Mouse (Mus musculus) forebrain, postnatal 0 days (tissue): Measurements from ENCODE around the gene Pex6. TPM values are rescaled to one million over a fixed set of nuclear protein-coding genes. Genes with fewer than 3 reads are reported as not detected.
A peak's percentile ranks its signal among the peaks of the same experiment; 100 is the strongest.

Source experiments
- ATAC-seq: fragments of 200-750 bp; cut with Nextera tagmentation; 2 replicates; pipeline ENCODE4 v1.8.0; 2017; ENCODE audit warnings: mild to moderate bottlenecking, moderate library complexity
- DNase-seq: peaks from one replicate; pipeline ENCODE4 v3.0.0-alpha.2; 2015
- H3K27ac ChIP-seq: fragments of 300-500 bp; sonication (generic); 2 replicates; pipeline ENCODE4 v1.5.1; 2014; ENCODE audit warnings: low read depth, mild to moderate bottlenecking, antibody characterized with exemption, low read length, moderate library complexity, mixed read lengths
- H3K27me3 ChIP-seq: fragments of 300-500 bp; sonication (generic); 2 replicates; pipeline ENCODE4 v1.6.1; 2014; ENCODE audit warnings: mild to moderate bottlenecking, low read length, mixed read lengths; ENCODE audit not compliant: insufficient read depth
- H3K36me3 ChIP-seq: fragments of 300-500 bp; sonication (generic); 2 replicates; pipeline ENCODE4 v1.6.1; 2014; ENCODE audit warnings: mild to moderate bottlenecking, moderate library complexity; ENCODE audit not compliant: insufficient read depth
- H3K4me1 ChIP-seq: fragments of 300-500 bp; sonication (generic); 2 replicates; pipeline ENCODE4 v1.6.1; 2014; ENCODE audit warnings: antibody characterized with exemption; ENCODE audit not compliant: insufficient read depth
- H3K4me2 ChIP-seq: fragments of 300-500 bp; sonication (generic); 2 replicates; pipeline ENCODE4 v1.6.1; 2014; ENCODE audit warnings: low read depth, mild to moderate bottlenecking, moderate library complexity
- H3K4me3 ChIP-seq: fragments of 300-500 bp; sonication (generic); 2 replicates; pipeline ENCODE4 v1.5.1; 2014; ENCODE audit warnings: low read depth, low read length, mixed read lengths
- H3K9ac ChIP-seq: fragments of 300-500 bp; sonication (generic); 2 replicates; pipeline ENCODE4 v1.6.1; 2014; ENCODE audit warnings: mild to moderate bottlenecking
- H3K9me3 ChIP-seq: fragments of 300-500 bp; sonication (generic); 2 replicates; pipeline ENCODE4 v1.6.1; 2016; ENCODE audit warnings: low read length
- CTCF ChIP-seq: sonication (generic); IDR thresholded peaks from 2 replicates; pipeline ENCODE4 v1.5.1; 2016; ENCODE audit warnings: antibody characterized with exemption, control low read depth, low read depth
- WGBS: fragments of 180-500 bp; shearing (Covaris S2); extraction: QIAGEN DNeasy Blood & Tissue Kit; methylation state at CpG from one replicate; pipeline ENCODE4 v1.1.7; 2014; 5-methylcytosine and 5-hydroxymethylcytosine counted together
- polyA plus RNA-seq: library from polyadenylated mRNA; unstranded; fragments of >200 nt; fragmentation: Nextera tagmentation; extraction: Ambion mirVana; gene quantifications from 2 replicates; pipeline ENCODE4 v1.2.1, GENCODE M21; 2015
- total RNA-seq: library from RNA; depleted of rRNA; stranded (reverse); fragments of >200 nt; gene quantifications from 2 replicates; pipeline ENCODE4 v1.2.3, GENCODE M21; 2014

The Pex6 gene
- total and polyA plus RNA-seq, 2 experiments from 2014 or later: 19.6 to 37.9 TPM

GRCm38 (mm10) chr17:46699912-46700311 lies 11.4 kb upstream of the Pex6 start:
- no peak for ATAC-seq
- 99% methylated on average over 3 of the region's 3 CpGs for WGBS

GRCm38 (mm10) chr17:46701489-46701888 lies 9.8 kb upstream of the Pex6 start:
- 72% methylated on average over 12 of the region's 12 CpGs for WGBS
- Histone ChIP-seq H3K4me2 (peak overlapping the region; percentile 5; the same call in 1 of the 2 replicates), H3K9me3 (no peaks in the 10 kb centered on the region), H3K4me1 (peaks cover 12% of the 10 kb centered on the region), H3K4me3 (no peak overlapping the region), H3K9ac (0 out of 2 replicates have a peak overlapping the region, but pooled peaks have one; percentile 28), H3K27me3 (no peaks in the 10 kb centered on the region), H3K36me3 (peaks cover 13% of the 10 kb centered on the region), H3K27ac (no peak overlapping the region)
- TF ChIP-seq CTCF: no peak
- DNase-seq (no peak), ATAC-seq (no peak)

More at GRCm38 (mm10) chr17:46699912-46700311, 11.4 kb upstream of the Pex6 start:
- H3K4me1 ChIP-seq: peaks cover 12% of the 10 kb centered on the region
- H3K9ac ChIP-seq: no peak overlapping the region
- H3K4me2 ChIP-seq: no peak overlapping the region
- TF ChIP-seq CTCF: no peak
- no peak overlapping the region for H3K27ac ChIP-seq
- no peaks in the 10 kb centered on the region for H3K9me3 ChIP-seq
- no peaks in the 10 kb centered on the region for H3K27me3 ChIP-seq
- DNase-seq: no peak
- peaks cover 13% of the 10 kb centered on the region for H3K36me3 ChIP-seq
- H3K4me3 ChIP-seq: no peak overlapping the region

- H3K4me2 ChIP-seq: peak overlapping the region; percentile 5; the same call in 1 of the 2 replicates
- ATAC-seq: no peak
- H3K4me3 ChIP-seq: no peak overlapping the region
- no peak overlapping the region for H3K27ac ChIP-seq
- DNase-seq: no peak
- peaks cover 13% of the 10 kb centered on the region for H3K36me3 ChIP-seq
- no peak overlapping the region for H3K9ac ChIP-seq
- no peaks in the 10 kb centered on the region for H3K9me3 ChIP-seq
- H3K27me3 ChIP-seq: no peaks in the 10 kb centered on the region
- WGBS: 84% methylated on average over 12 of the region's 12 CpGs
- peaks cover 12% of the 10 kb centered on the region for H3K4me1 ChIP-seq
- no peak for TF ChIP-seq CTCF
These were observed 9.2 kb upstream of the Pex6 start for GRCm38 (mm10) chr17:46702100-46702499.

- DNase-seq: no peak
- H3K4me2 ChIP-seq: peak overlapping the region; percentile 83
These were observed 8.8 kb upstream of the Pex6 start for GRCm38 (mm10) chr17:46702506-46702905.

GRCm38 (mm10) chr17:46703971-46704886 lies 7.0 kb upstream of the Pex6 start:
- H3K9me3 ChIP-seq: no peaks in the 10 kb centered on the region
- TF ChIP-seq CTCF: no peak
- H3K36me3 ChIP-seq: peaks cover under 1% of the 10 kb centered on the region; the same call in 1 of the 2 replicates
- ATAC-seq: peak; percentile 30
- peaks cover 12% of the 10 kb centered on the region for H3K4me1 ChIP-seq
- WGBS: 3% methylated on average over 35 of the region's 41 CpGs
- DNase-seq: no peak
- H3K27me3 ChIP-seq: no peaks in the 10 kb centered on the region
- peak overlapping the region; percentile 84 for H3K9ac ChIP-seq
- H3K4me2 ChIP-seq: peak overlapping the region; percentile 83
- peak overlapping the region; percentile 85 for H3K4me3 ChIP-seq
- peak overlapping the region; percentile 86 for H3K27ac ChIP-seq

More at GRCm38 (mm10) chr17:46702506-46702905, 8.8 kb upstream of the Pex6 start:
- H3K4me1 ChIP-seq: peaks cover 12% of the 10 kb centered on the region
- H3K4me3 ChIP-seq: no peak overlapping the region
- H3K9me3 ChIP-seq: no peaks in the 10 kb centered on the region
- H3K27me3 ChIP-seq: no peaks in the 10 kb centered on the region
- no peak for ATAC-seq
- no peak overlapping the region for H3K9ac ChIP-seq
- H3K27ac ChIP-seq: no peak overlapping the region
- TF ChIP-seq CTCF: no peak
- peaks cover 8% of the 10 kb centered on the region for H3K36me3 ChIP-seq
- 89% methylated on average over 5 of the region's 5 CpGs for WGBS

GRCm38 (mm10) chr17:46704887-46705835 lies 6.1 kb upstream of the Pex6 start, which contains the start of gene Ppp2r5d:
Ppp2r5d (minus strand) TSS chr17:46705111.
- peak; percentile 97 for ATAC-seq
- WGBS: 1% methylated on average over 48 of the region's 48 CpGs

More at GRCm38 (mm10) chr17:46704887-46705835, 6.1 kb upstream of the Pex6 start, which contains the start of gene Ppp2r5d:
- Histone ChIP-seq H3K36me3 (no peaks in the 10 kb centered on the region), H3K4me2 (peak within 1 kb of the TSS; percentile 83), H3K27me3 (no peaks in the 10 kb centered on the region), H3K4me1 (peaks cover 12% of the 10 kb centered on the region), H3K27ac (peak within 1 kb of the TSS; percentile 89), H3K9ac (peak within 1 kb of the TSS; percentile 84), H3K9me3 (no peaks in the 10 kb centered on the region), H3K4me3 (peak within 1 kb of the TSS; percentile 85)
- 0 out of 2 replicates have a peak, but pooled peaks have one; percentile 1 for TF ChIP-seq CTCF
- DNase-seq: peak; percentile 99
